Mouse (Mus musculus) heart, postnatal 0 days (tissue): ENCODE measurements around the gene Stag3. TPM values are rescaled to one million over a fixed set of nuclear protein-coding genes. Genes with fewer than 3 reads are reported as not detected.

Experiments
- ATAC-seq: fragments of 200-750 bp; cut with Nextera tagmentation; 2 replicates; pipeline ENCODE4 v1.8.0; 2017; ENCODE audit warnings: low read depth, moderate number of reproducible peaks, moderate library complexity; ENCODE audit not compliant: insufficient read depth
- DNase-seq: peaks from one replicate; pipeline ENCODE4 v3.0.0-alpha.2; 2016; ENCODE audit warnings: low spot score
- H3K27ac ChIP-seq: fragments of 300-500 bp; sonication (generic); 2 replicates; pipeline ENCODE4 v1.5.1; 2014; ENCODE audit warnings: low read depth, mild to moderate bottlenecking
- H3K27me3 ChIP-seq: fragments of 300-500 bp; sonication (generic); 2 replicates; pipeline ENCODE4 v1.6.1; 2014; ENCODE audit warnings: low read length, mixed read lengths; ENCODE audit not compliant: control insufficient read depth, insufficient read depth
- H3K36me3 ChIP-seq: fragments of 300-500 bp; sonication (generic); replicated peaks from 2 replicates; pipeline ENCODE4 v1.6.1; 2014; ENCODE audit warnings: low read length, mixed read lengths; ENCODE audit not compliant: control insufficient read depth, insufficient read depth
- H3K4me1 ChIP-seq: fragments of 300-500 bp; sonication (generic); 2 replicates; pipeline ENCODE4 v1.6.1; 2014; ENCODE audit warnings: antibody characterized with exemption; ENCODE audit not compliant: control insufficient read depth, insufficient read depth
- H3K4me2 ChIP-seq: fragments of 300-500 bp; sonication (generic); 2 replicates; pipeline ENCODE4 v1.6.1; 2014; ENCODE audit warnings: low read depth, mild to moderate bottlenecking, low read length, moderate library complexity
- H3K4me3 ChIP-seq: fragments of 300-500 bp; sonication (generic); 2 replicates; pipeline ENCODE4 v1.5.1; 2014; ENCODE audit warnings: low read depth, low read length
- H3K9ac ChIP-seq: fragments of 300-500 bp; sonication (generic); replicated peaks from 2 replicates; pipeline ENCODE4 v1.6.1; 2014; ENCODE audit warnings: low read depth, low read length, mixed read lengths
- H3K9me3 ChIP-seq: fragments of 300-500 bp; sonication (generic); replicated peaks from 2 replicates; pipeline ENCODE4 v1.6.1; 2016; ENCODE audit warnings: low read length; ENCODE audit not compliant: control insufficient read depth
- CTCF ChIP-seq: IDR thresholded peaks from 2 replicates; pipeline ENCODE4 v1.5.1; 2016; ENCODE audit warnings: antibody characterized with exemption, control low read depth, low read depth
- EP300 ChIP-seq: IDR thresholded peaks from 2 replicates; pipeline ENCODE4 v1.6.1; 2016; ENCODE audit warnings: antibody characterized with exemption, low read depth
- WGBS: fragments of 180-500 bp; shearing (Covaris S2); extraction: QIAGEN DNeasy Blood & Tissue Kit; methylation state at CpG from one replicate; pipeline ENCODE4 v1.1.7; 2014; 5-methylcytosine and 5-hydroxymethylcytosine counted together
- polyA plus RNA-seq: library from polyadenylated mRNA; unstranded; fragments of >200 nt; fragmentation: Nextera tagmentation; extraction: Ambion mirVana; gene quantifications from 2 replicates; pipeline ENCODE4 v1.2.1, GENCODE M21; 2015
- total RNA-seq: library from RNA; depleted of rRNA; stranded (reverse); fragments of >200 nt; gene quantifications from 2 replicates; pipeline ENCODE4 v1.2.3, GENCODE M21; 2014; ENCODE audit warnings: low replicate concordance; rRNA removed

Stag3 gene
- total and polyA plus RNA-seq, 2 experiments from 2014 or later: 0.68 to 8.2 TPM

DNA sequence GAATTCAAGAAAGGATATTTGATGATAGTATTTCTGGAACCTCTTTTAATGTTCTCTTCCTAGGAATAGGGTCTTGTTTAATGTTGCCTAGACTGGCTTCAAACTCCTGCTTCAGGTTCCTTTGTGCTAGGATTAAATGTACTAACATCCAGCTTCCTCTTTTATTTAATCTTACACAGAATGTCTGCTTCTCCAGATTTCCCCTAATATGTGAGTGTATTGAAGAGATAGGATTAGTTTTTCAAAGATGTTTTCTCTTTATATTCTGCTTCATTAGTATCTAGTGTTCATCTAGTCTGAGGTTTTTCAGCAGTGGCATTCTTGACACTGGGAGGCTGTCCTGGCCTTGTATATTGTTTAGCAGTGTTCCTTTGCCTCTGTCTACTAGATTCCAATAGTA is 14.1 kb downstream of the Stag3 start:
- H3K27me3 ChIP-seq: no peaks in the 10 kb centered on the region
- H3K36me3 ChIP-seq: no peaks in the 10 kb centered on the region
- H3K4me1 ChIP-seq: no peaks in the 10 kb centered on the region
- no peak overlapping the region for H3K9ac ChIP-seq
- H3K4me2 ChIP-seq: no peak overlapping the region
- no peak overlapping the region for H3K27ac ChIP-seq
- no peaks in the 10 kb centered on the region for H3K9me3 ChIP-seq
- no peak for TF ChIP-seq CTCF
- TF ChIP-seq EP300: no peak
- DNase-seq (no peak), ATAC-seq (no peak)
- H3K4me3 ChIP-seq: no peak overlapping the region

DNA sequence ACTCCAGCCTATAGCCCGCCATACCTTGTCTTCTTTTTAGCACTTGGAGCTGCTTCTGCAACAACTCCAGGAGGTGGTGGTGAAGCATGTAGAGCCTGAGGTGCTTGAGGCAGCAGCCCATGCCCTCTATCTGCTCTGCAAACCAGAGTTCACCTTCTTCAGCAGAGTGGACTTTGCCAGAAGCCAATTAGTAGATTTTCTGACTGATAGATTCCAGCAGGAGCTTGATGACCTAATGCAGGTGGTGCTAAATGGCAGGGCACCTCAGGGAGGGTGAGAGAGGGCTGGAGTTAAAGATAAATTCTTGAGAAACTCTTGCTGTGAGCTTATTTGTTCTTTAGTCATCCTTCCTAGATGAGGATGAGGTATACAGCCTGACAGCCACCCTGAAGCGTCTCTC is 19.6 kb downstream of the Stag3 start:
- no peak overlapping the region for H3K27ac ChIP-seq
- no peaks in the 10 kb centered on the region for H3K36me3 ChIP-seq
- no peak for TF ChIP-seq EP300
- TF ChIP-seq CTCF: no peak
- H3K4me1 ChIP-seq: no peaks in the 10 kb centered on the region
- H3K27me3 ChIP-seq: no peaks in the 10 kb centered on the region
- ATAC-seq (no peak), DNase-seq (no peak)
- no peak overlapping the region for H3K4me2 ChIP-seq
- H3K9me3 ChIP-seq: no peaks in the 10 kb centered on the region
- H3K9ac ChIP-seq: no peak overlapping the region
- WGBS: 75% methylated on average over 2 of the region's 2 CpGs
- no peak overlapping the region for H3K4me3 ChIP-seq

DNA sequence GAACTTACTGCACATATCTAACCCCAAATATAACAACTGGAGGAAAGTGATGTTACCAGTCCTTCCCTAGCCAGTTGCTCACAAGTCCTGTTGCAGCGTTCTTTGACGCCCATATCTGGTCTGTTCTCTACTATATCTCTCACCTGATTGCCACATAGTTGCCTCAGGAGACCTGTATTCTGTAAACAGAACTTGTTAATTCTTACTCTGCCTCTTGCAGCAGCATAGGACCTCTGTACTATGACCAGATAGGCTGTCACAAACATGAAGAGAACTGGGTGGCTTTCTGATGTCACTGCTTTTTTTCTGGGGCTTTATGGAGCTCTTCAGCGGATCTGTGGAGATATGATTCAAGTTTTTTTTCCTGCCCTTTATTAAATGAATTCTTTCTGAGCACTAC is 32.8 kb downstream of the Stag3 start:
- no peak overlapping the region for H3K4me3 ChIP-seq
- H3K36me3 ChIP-seq: no peaks in the 10 kb centered on the region
- no peaks in the 10 kb centered on the region for H3K27me3 ChIP-seq
- no peak overlapping the region for H3K9ac ChIP-seq
- 69% methylated on average over 3 of the region's 3 CpGs for WGBS
- H3K27ac ChIP-seq: no peak overlapping the region
- H3K9me3 ChIP-seq: no peaks in the 10 kb centered on the region
- no peak for ATAC-seq
- H3K4me2 ChIP-seq: no peak overlapping the region
- TF ChIP-seq CTCF (no peak), EP300 (no peak)
- H3K4me1 ChIP-seq: no peaks in the 10 kb centered on the region
- DNase-seq: no peak

DNA sequence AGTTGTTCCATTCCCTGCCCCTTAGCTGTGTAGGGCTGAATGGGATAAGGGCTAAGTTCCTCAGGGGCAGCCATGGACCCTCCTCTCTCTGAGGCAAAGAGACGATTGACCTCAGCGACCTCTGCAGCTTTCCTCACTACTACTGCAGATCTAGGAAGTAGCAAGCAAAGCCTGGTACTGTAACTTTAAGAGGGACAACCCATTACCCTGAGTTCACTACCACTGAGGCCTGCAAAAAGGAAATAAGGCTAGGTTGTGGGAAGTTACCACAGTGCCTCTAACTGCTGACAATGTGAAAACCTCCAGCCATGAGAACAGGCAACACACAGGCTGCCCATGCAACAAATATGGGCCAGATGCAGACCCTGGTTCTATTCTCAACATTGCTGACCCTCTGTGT is 61.6 kb downstream of the Stag3 start, which contains the start of gene Pvrig:
Gene Pvrig (plus strand): TSS at position 301 of the 400 bp plus-strand sequence.
- no peak within 1 kb of the TSS for H3K9ac ChIP-seq
- no peaks in the 10 kb centered on the region for H3K9me3 ChIP-seq
- no peaks in the 10 kb centered on the region for H3K4me1 ChIP-seq
- TF ChIP-seq EP300 (no peak), CTCF (no peak)
- WGBS: 64% methylated on average over 2 of the region's 2 CpGs
- no peak for DNase-seq
- ATAC-seq: no peak
- H3K36me3 ChIP-seq: no peaks in the 10 kb centered on the region
- H3K4me3 ChIP-seq: no peak within 1 kb of the TSS
- H3K27me3 ChIP-seq: no peaks in the 10 kb centered on the region
- no peak within 1 kb of the TSS for H3K27ac ChIP-seq
- H3K4me2 ChIP-seq: no peak within 1 kb of the TSS

DNA sequence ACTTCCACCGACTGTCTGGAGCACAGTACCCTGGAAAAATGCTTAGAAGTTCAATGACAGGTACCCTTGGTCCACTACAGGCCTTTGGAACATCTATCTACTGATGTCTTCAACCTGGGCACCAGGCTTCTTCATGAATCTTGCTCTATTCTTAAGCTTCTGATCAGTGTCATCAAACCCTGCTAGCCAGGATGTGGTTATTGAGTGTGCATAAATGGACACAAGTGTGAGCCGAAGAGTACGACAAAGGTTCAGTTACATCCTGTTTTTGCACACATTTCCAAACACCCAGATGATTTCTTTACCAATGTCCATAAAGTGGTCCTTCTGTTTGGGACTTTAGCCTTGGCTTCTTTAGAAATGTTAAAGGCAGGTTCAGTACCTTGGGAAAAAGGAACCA is 63.2 kb downstream of the Stag3 start:
- Histone ChIP-seq H3K4me1 (no peaks in the 10 kb centered on the region), H3K9ac (no peak overlapping the region), H3K4me3 (no peak overlapping the region), H3K9me3 (no peaks in the 10 kb centered on the region), H3K27ac (no peak overlapping the region), H3K4me2 (no peak overlapping the region), H3K36me3 (no peaks in the 10 kb centered on the region), H3K27me3 (no peaks in the 10 kb centered on the region)
- ATAC-seq: no peak
- WGBS: 92% methylated on average over 3 of the region's 3 CpGs
- no peak for DNase-seq
- TF ChIP-seq CTCF (no peak), EP300 (no peak)

Other genes starting within 250 kb of the Stag3 start
- not detected in 2 replicates for gene Smok3c, start 227.0 kb upstream of the Stag3 start, total RNA-seq
- not detected in 2 replicates for gene Smok3c, start 227.0 kb upstream of the Stag3 start, polyA plus RNA-seq
- gene Zkscan1, start 195.2 kb upstream of the Stag3 start, total RNA-seq: 10.9 and 19.1 TPM in 2 replicates
- gene Zkscan1, start 195.2 kb upstream of the Stag3 start, polyA plus RNA-seq: 5.4 and 6.5 TPM in 2 replicates
- 7.7 and 14.0 TPM in 2 replicates for gene Zscan21, start 163.3 kb upstream of the Stag3 start, total RNA-seq
- 25.0 and 25.2 TPM in 2 replicates for gene Zscan21, start 163.3 kb upstream of the Stag3 start, polyA plus RNA-seq
- gene Zfp113, start 124.5 kb upstream of the Stag3 start, total RNA-seq: 15.3 and 24.8 TPM in 2 replicates
- gene Zfp113, start 124.5 kb upstream of the Stag3 start, polyA plus RNA-seq: 8.3 and 9.3 TPM in 2 replicates
- gene Cops6, start 119.2 kb upstream of the Stag3 start, total RNA-seq: 39.9 and 45.6 TPM in 2 replicates
- gene Cops6, start 119.2 kb upstream of the Stag3 start, polyA plus RNA-seq: 281 and 291 TPM in 2 replicates
- gene Ap4m1, start 108.2 kb upstream of the Stag3 start, total RNA-seq: 13.9 and 24.1 TPM in 2 replicates
- 6.1 and 6.5 TPM in 2 replicates for gene Ap4m1, start 108.2 kb upstream of the Stag3 start, polyA plus RNA-seq
- gene Mcm7, start 107.8 kb upstream of the Stag3 start, total RNA-seq: 39.5 and 67.6 TPM in 2 replicates
- gene Mcm7, start 107.8 kb upstream of the Stag3 start, polyA plus RNA-seq: 33.3 and 39.9 TPM in 2 replicates
- gene Taf6, start 92.8 kb upstream of the Stag3 start, total RNA-seq: 52.8 and 77.7 TPM in 2 replicates
- 33.4 and 39.1 TPM in 2 replicates for gene Taf6, start 92.8 kb upstream of the Stag3 start, polyA plus RNA-seq
- gene Cnpy4, start 92.8 kb upstream of the Stag3 start, total RNA-seq: 3.6 and 4.7 TPM in 2 replicates
- 8.7 and 11.4 TPM in 2 replicates for gene Cnpy4, start 92.8 kb upstream of the Stag3 start, polyA plus RNA-seq
- 1.4 and 6.8 TPM in 2 replicates for gene Mblac1, start 85.9 kb upstream of the Stag3 start, total RNA-seq
- gene Mblac1, start 85.9 kb upstream of the Stag3 start, polyA plus RNA-seq: 5.1 and 5.6 TPM in 2 replicates
- gene Nxpe5, start 54.3 kb upstream of the Stag3 start, total RNA-seq: 0.76 TPM in 1 of 2 replicates, not detected in the other
- 0.07 TPM in 1 of 2 replicates, not detected in the other for gene Nxpe5, start 54.3 kb upstream of the Stag3 start, polyA plus RNA-seq
- gene Lamtor4, start 24.8 kb upstream of the Stag3 start, total RNA-seq: 60.2 and 102 TPM in 2 replicates
- 101 and 104 TPM in 2 replicates for gene Lamtor4, start 24.8 kb upstream of the Stag3 start, polyA plus RNA-seq
- gene BC037034, start 16.2 kb upstream of the Stag3 start, total RNA-seq: 12.0 and 13.4 TPM in 2 replicates
- gene BC037034, start 16.2 kb upstream of the Stag3 start, polyA plus RNA-seq: 0.96 and 1.1 TPM in 2 replicates
- not detected in 2 replicates for gene Gal3st4, start 7.4 kb upstream of the Stag3 start, total RNA-seq
- 0.47 and 0.60 TPM in 2 replicates for gene Gal3st4, start 7.4 kb upstream of the Stag3 start, polyA plus RNA-seq
- not detected in 2 replicates for gene Gm43720, start 282 bp upstream of the Stag3 start, total RNA-seq
- 0.05 and 0.07 TPM in 2 replicates for gene Gm43720, start 282 bp upstream of the Stag3 start, polyA plus RNA-seq
- 1.1 and 6.0 TPM in 2 replicates for gene Gpc2, start 235 bp upstream of the Stag3 start, total RNA-seq
- 1.9 TPM in 2 replicates for gene Gpc2, start 235 bp upstream of the Stag3 start, polyA plus RNA-seq
- not detected in 2 replicates for gene Pvrig, start 61.7 kb downstream of the Stag3 start, total RNA-seq
- gene Pvrig, start 61.7 kb downstream of the Stag3 start, polyA plus RNA-seq: not detected in 2 replicates
- gene Zfp157, start 161.2 kb downstream of the Stag3 start, total RNA-seq: 6.6 and 15.5 TPM in 2 replicates
- gene Zfp157, start 161.2 kb downstream of the Stag3 start, polyA plus RNA-seq: 13.1 and 14.4 TPM in 2 replicates